Mouse (Mus musculus) midbrain, postnatal 0 days (tissue): Measurements from ENCODE around the gene Timeless. TPM values are rescaled to one million over a fixed set of nuclear protein-coding genes. Genes with fewer than 3 reads are reported as not detected.

Source experiments
- ATAC-seq: fragments of 200-750 bp; cut with Nextera tagmentation; 2 replicates; pipeline ENCODE4 v1.8.0; 2017; ENCODE audit warnings: moderate number of reproducible peaks, mild to moderate bottlenecking, moderate TSS enrichment, moderate library complexity; ENCODE audit not compliant: low FRiP score
- DNase-seq: peaks from one replicate; pipeline ENCODE4 v3.0.0-alpha.2; 2015; ENCODE audit warnings: low spot score
- H3K27ac ChIP-seq: fragments of 300-500 bp; sonication (generic); 2 replicates; pipeline ENCODE4 v1.5.1; 2014; ENCODE audit warnings: low read depth, mild to moderate bottlenecking, low read length, mixed read lengths
- H3K27me3 ChIP-seq: fragments of 300-500 bp; sonication (generic); 2 replicates; pipeline ENCODE4 v1.6.1; 2014; ENCODE audit warnings: low read length, control low read depth, mixed read lengths; ENCODE audit not compliant: insufficient read depth
- H3K36me3 ChIP-seq: fragments of 300-500 bp; sonication (generic); 2 replicates; pipeline ENCODE4 v1.6.1; 2014; ENCODE audit warnings: low read length, control low read depth, mixed read lengths; ENCODE audit not compliant: insufficient read depth
- H3K4me1 ChIP-seq: fragments of 300-500 bp; sonication (generic); 2 replicates; pipeline ENCODE4 v1.6.1; 2014; ENCODE audit warnings: mild to moderate bottlenecking, control low read depth, antibody characterized with exemption, low read length, mixed read lengths; ENCODE audit not compliant: insufficient read depth
- H3K4me2 ChIP-seq: fragments of 300-500 bp; sonication (generic); 2 replicates; pipeline ENCODE4 v1.6.1; 2014; ENCODE audit warnings: low read depth, mild to moderate bottlenecking, low read length, mixed read lengths; ENCODE audit not compliant: poor library complexity, severe bottlenecking
- H3K4me3 ChIP-seq: fragments of 300-500 bp; sonication (generic); 2 replicates; pipeline ENCODE4 v1.5.1; 2014; ENCODE audit warnings: low read depth, mild to moderate bottlenecking, low read length, moderate library complexity
- H3K9ac ChIP-seq: fragments of 300-500 bp; sonication (generic); replicated peaks from 2 replicates; pipeline ENCODE4 v1.6.1; 2014; ENCODE audit warnings: mild to moderate bottlenecking, low read length, moderate library complexity, mixed read lengths; ENCODE audit not compliant: poor library complexity, severe bottlenecking
- H3K9me3 ChIP-seq: fragments of 300-500 bp; sonication (generic); 2 replicates; pipeline ENCODE4 v1.6.1; 2016; ENCODE audit warnings: low read length, control low read depth
- CTCF ChIP-seq: IDR thresholded peaks from 2 replicates; pipeline ENCODE4 v1.5.1; 2016; ENCODE audit warnings: antibody characterized with exemption, mild to moderate bottlenecking
- WGBS: fragments of 180-500 bp; shearing (Covaris S2); extraction: QIAGEN DNeasy Blood & Tissue Kit; methylation state at CpG from one replicate; pipeline ENCODE4 v1.1.7; 2014; 5-methylcytosine and 5-hydroxymethylcytosine counted together
- polyA plus RNA-seq: library from polyadenylated mRNA; unstranded; fragments of >200 nt; fragmentation: Nextera tagmentation; extraction: Ambion mirVana; gene quantifications from 2 replicates; pipeline ENCODE4 v1.2.1, GENCODE M21; 2015
- total RNA-seq: library from RNA; depleted of rRNA; stranded (reverse); fragments of >200 nt; gene quantifications from 2 replicates; pipeline ENCODE4 v1.2.3, GENCODE M21; 2014

Gene Timeless
- total and polyA plus RNA-seq, 2 experiments from 2014 or later = 7.7 to 14.6 TPM

DNA sequence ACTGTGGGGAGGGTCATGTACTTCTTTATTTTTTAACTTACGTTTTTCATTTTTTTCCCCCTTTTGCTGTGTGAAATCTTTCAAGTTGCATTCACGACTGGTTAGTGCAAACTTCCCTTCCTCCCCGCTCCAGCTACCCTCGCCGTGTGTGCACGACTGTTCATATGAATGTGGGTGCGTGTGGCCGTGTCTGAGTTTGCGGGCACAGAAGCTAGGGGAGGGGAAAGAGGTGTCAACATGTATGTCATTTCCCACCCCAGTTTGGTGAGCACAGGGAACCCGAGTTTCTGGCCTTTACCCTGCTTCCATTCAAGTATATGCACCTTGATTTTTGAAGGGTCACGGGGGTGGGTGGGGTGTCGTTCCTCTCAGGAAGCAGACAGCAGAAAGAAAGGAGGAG is 1.3 kb upstream of the Timeless start:
- no peak for ATAC-seq
- no peak overlapping the region for H3K9ac ChIP-seq

DNA sequence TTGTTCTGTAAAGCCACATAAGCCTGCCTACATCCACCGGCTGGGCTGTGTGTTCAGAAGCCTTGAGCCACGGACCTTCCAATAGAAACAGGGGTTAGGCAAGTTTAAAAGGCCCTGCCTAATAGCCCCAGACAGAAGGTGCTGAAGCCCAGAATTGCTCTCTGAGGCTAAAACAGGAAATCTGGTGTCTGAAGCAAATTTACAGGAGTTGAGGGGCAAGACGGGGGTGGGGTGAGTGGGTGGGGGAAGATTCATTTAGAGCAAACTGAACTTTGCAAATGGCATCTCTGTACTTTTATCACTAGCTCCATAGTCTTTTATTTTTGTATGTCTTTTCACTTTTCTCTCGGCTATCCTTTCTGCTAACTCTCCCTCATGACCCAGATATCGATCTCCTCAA is 719 bp upstream of the Timeless start:
- ATAC-seq = no peak
- Histone ChIP-seq H3K4me2 (peak overlapping the region; percentile 46), H3K4me1 (no peaks in the 10 kb centered on the region), H3K9ac (0 out of 2 replicates have a peak overlapping the region, but pooled peaks have one; percentile 67), H3K27me3 (no peaks in the 10 kb centered on the region), H3K9me3 (no peaks in the 10 kb centered on the region), H3K27ac (0 out of 2 replicates have a peak overlapping the region, but pooled peaks have one; percentile 90), H3K4me3 (peak overlapping the region; percentile 73; the same call in 1 of the 2 replicates), H3K36me3 (no peaks in the 10 kb centered on the region)
- no peak for TF ChIP-seq CTCF
- DNase-seq = no peak
- WGBS = 13% methylated on average over 5 of the region's 5 CpGs

More for the DNA sequence above, 1.3 kb upstream of the Timeless start:
- Histone ChIP-seq H3K27me3 (no peaks in the 10 kb centered on the region), H3K4me3 (no peak overlapping the region), H3K27ac (no peak overlapping the region), H3K4me2 (no peak overlapping the region), H3K36me3 (no peaks in the 10 kb centered on the region), H3K4me1 (no peaks in the 10 kb centered on the region), H3K9me3 (no peaks in the 10 kb centered on the region)
- 82% methylated on average over 12 of the region's 12 CpGs for WGBS
- no peak for DNase-seq
- no peak for TF ChIP-seq CTCF

DNA sequence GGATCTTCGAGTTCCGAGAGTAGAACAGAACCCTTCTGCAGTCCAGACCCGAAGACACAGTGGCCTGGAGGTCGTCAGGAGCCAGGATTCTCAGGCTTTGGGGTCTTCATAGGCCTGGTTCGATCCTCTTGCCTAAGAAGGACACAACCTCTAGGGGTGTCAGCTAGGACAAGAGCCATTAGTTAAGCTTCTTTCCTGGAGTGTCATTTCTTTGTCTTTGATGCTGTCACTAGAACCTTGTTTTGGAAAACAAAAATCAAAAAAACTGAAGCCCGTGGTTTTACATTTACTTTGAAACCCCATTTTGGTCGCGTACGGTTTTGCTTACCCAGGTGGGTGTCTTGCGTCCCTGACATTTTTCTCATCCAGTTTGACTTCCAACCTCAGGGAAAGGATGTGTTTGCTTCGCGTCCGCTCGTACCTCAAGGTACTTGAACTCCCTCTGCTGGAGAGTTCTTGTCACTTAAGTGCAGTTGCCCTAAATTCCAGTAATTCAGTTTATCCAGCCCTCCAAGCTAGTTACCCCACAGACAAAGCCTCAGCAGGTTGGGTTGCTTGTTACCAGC is 638 bp downstream of the Timeless start:
- no peaks in the 10 kb centered on the region for H3K4me1 ChIP-seq
- H3K9ac ChIP-seq = peak overlapping the region; percentile 67
- peak overlapping the region; percentile 73 for H3K4me3 ChIP-seq
- WGBS = under 1% methylated on average over 14 of the region's 14 CpGs
- no peaks in the 10 kb centered on the region for H3K36me3 ChIP-seq
- no peaks in the 10 kb centered on the region for H3K27me3 ChIP-seq
- peak overlapping the region; percentile 90 for H3K27ac ChIP-seq
- H3K4me2 ChIP-seq = peak overlapping the region; percentile 46
- H3K9me3 ChIP-seq = no peaks in the 10 kb centered on the region
- DNase-seq = peak; percentile 87
- ATAC-seq = peak; percentile 67
- TF ChIP-seq CTCF = peak; percentile 83

DNA sequence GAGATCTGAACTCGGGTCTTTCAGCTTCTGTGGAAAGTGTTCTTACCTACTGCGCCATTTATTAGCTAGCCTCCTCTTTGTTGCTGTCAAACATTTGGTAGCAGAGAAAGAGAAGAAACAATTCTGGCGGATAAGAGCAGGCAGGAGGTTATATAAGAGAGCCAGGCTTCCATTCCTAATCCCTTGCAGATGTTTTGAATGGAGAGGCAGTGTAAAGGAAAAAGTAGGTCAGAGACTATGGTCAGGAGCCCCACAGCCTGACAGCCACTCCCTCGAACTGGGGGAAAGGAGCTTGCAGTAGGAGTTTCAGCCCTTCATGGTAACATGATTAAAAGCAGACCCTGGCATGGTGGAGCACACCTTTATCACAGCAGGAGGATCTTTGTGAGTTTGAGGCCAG is 4.5 kb downstream of the Timeless start:
- ATAC-seq (no peak), DNase-seq (no peak)
- Histone ChIP-seq H3K9ac (no peak overlapping the region), H3K9me3 (no peaks in the 10 kb centered on the region), H3K4me1 (no peaks in the 10 kb centered on the region), H3K27ac (no peak overlapping the region), H3K36me3 (no peaks in the 10 kb centered on the region), H3K27me3 (no peaks in the 10 kb centered on the region), H3K4me2 (no peak overlapping the region), H3K4me3 (no peak overlapping the region)
- WGBS = 47% methylated on average over 4 of the region's 4 CpGs
- TF ChIP-seq CTCF = no peak

DNA sequence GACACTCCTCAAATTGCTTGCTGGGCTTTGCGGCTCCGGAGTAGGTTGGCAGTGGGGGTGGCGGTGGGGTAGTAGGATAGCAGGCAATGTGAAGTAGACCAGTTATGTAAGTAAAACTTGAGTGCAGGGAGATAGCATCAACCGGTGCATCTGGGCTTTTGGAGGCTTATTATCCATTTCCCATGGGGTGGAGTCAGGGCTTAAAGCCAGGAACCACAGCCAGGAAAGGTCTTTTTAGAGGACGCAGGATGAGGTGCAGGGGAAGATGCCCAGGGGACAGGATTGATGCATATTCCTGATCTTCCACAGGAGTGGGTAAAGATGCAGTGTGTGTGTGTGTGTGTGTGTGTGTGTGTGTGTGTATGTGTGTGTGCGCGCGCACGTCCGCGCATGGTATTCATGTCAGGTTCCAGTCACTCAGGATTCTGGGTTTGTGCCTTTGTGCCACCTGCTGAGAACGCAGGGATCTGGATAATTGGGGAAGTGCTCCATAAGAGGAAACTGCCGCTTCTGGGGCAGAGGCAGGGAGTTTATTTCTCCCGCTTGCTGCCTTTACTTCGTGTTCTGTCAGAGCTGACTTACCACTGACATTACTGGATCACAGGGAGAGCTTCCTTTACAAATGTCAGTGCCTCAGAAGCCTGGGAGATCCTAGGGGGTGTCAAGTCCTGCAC is 6.1 kb downstream of the Timeless start:
- WGBS = 65% methylated on average over 15 of the region's 15 CpGs
- H3K36me3 ChIP-seq = no peaks in the 10 kb centered on the region
- H3K4me2 ChIP-seq = no peak overlapping the region
- no peak overlapping the region for H3K9ac ChIP-seq
- H3K9me3 ChIP-seq = no peaks in the 10 kb centered on the region
- H3K4me1 ChIP-seq = no peaks in the 10 kb centered on the region
- no peaks in the 10 kb centered on the region for H3K27me3 ChIP-seq
- no peak for ATAC-seq
- H3K4me3 ChIP-seq = no peak overlapping the region
- DNase-seq = peak; percentile 3
- TF ChIP-seq CTCF = no peak
- H3K27ac ChIP-seq = no peak overlapping the region

DNA sequence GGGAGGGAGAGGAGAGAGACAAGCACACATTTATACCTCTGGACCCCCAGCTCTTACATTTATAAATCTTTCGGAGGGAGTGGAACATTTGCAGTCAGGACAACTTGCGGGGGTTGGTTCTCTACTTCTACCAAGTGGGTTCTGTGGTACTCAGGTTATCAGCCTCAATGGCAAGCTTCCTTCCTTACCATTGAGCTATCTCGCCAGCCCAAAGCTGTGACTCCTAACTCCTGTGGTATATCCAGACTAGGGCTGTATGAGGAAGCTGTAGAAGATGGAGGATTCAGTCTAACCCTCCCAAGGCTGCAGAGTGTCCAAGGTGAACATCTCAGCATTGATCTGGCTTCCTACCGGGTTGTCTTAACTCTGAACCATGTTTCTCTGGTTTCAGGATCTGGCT is 7.3 kb downstream of the Timeless start:
- no peaks in the 10 kb centered on the region for H3K36me3 ChIP-seq
- DNase-seq (no peak), ATAC-seq (no peak)
- no peak overlapping the region for H3K4me2 ChIP-seq
- no peak overlapping the region for H3K27ac ChIP-seq
- no peak for TF ChIP-seq CTCF
- no peaks in the 10 kb centered on the region for H3K4me1 ChIP-seq
- no peak overlapping the region for H3K4me3 ChIP-seq
- WGBS = 96% methylated on average over 4 of the region's 4 CpGs
- no peaks in the 10 kb centered on the region for H3K9me3 ChIP-seq
- no peaks in the 10 kb centered on the region for H3K27me3 ChIP-seq
- H3K9ac ChIP-seq = no peak overlapping the region
